Mouse (Mus musculus): ENCODE measurements around the gene Shox2. TPM values are rescaled to one million over a fixed set of nuclear protein-coding genes. Genes with fewer than 3 reads are reported as not detected.

Gene Shox2
- under 1 TPM; 0.20 to 0.94 TPM for total RNA-seq (2021)
- long read RNA-seq, partial matches to known transcripts: 0 of 2 reads
- long read RNA-seq, other reads (novel, unspliced or antisense): 0 of 2 reads

DNA sequence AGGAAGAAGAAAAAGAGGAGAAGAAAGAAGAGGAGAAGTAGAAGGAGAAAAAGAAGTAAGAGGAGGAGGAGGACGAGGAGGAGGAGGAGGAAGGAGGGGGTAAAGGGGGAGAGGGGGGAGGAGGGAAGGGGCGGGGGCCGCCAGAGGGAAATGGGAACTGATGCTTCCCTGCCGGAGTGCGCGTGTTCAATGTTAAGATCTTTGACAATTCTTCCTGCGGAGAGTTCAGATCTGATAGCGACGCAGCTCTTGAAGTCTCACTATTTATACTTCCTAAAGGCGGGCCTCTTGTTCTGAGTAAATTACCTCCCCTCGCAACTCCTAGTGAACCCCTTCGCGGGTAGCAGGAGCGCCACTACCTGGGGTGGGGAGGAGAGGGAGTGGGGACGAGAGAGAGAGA lies at the start of gene Shox2:
Gene Shox2 (minus strand): TSS at position 66 of the 400 bp plus-strand sequence.
- no peak for DNase-seq (ENCODE audit: low spot score in 2 of 2)

DNA sequence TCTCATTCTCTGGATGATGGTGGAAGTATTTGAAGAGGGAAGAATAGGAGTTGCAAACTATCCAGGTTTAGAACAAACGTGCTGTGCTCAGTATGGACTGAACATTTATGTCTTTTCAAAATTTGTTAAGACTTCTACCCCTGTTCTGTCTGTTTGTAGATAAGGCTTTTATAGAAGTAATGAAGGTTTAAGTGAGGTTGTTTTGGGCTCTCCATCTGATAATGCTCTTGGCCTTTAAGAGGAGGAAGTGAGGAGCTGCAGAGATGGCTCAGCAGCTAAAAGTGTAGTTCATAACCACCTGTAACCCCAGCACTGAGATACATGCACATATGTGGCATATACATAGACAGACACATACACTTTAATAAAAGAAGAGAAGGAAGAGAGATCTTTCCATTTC lies 15.2 kb upstream of the Shox2 start:
- no peak for DNase-seq (ENCODE audit: low spot score in 2 of 2)

DNA sequence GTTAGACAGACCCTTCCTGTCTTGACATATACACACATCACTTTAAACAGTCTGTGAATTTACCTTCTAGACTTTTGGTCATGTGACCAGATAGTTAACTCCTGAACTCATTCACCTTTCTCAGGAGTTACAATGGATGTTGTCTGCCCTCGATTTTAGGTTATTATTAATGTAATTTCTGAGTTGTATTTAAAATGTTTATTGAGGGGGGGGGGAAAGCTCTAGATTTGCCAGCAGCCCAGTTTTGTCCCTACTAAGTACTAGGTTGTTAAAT lies 4.7 kb upstream of the Shox2 start:
- no peak for DNase-seq (ENCODE audit: low spot score in 2 of 2)

DNA sequence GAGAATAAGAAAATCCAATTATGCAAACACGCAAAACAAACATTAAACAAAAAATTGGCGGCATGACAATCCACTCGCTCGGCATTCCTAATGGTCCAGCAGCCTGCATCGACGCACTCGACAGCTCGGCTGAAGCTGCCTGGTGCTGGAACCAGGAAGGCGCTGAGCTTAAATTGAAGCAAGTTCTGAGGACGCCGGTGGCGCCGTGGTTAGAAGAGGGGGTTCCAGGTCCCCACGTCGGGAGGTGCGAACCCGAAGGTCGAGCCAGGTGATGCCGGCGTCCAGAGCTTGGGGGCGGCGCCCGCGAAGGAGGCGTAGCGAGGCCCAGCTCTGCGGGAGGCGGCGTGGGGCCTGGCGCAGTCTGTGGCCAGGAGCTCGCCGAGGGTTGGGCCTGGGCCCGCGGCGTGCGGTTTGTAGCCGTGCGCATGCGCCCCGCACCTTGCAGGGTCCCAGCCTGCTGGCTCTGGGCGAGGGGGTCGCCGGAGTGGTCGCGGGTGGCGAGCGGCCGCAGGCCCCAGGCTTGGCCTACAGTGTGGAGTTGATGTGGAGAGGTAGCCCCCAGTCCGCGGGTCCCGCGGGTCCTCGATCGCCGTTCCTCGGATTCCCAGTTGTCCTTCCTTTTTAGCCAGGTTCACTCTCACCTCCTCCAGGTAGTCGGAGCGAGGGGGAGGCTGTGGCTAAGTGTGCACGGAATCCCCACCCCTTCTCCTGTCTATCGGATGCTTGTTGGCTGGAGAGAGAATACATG lies 4.1 kb upstream of the Shox2 start:
- peak; percentile 71 to 83 for DNase-seq (ENCODE audit: low spot score in 2 of 2)

DNA sequence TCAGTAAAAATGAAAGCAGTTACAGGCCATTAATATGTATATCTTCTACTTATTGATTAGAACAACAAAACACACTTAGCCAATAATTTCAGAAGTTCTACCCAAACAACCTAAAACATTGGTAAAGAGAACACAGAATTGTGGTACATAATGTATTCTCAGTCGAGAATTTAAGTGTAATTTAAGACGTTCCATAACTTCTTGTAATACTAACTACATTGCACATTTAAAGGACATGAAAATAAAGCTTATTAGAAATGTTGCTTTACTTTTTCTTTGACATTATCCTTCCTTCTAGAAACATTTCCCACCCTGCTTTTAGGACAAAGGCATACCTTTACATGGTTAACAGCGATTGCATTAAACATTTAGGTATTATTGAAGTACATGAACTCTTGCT lies 1.9 kb upstream of the Shox2 start:
- DNase-seq (ENCODE audit: low spot score in 2 of 2): no peak

DNA sequence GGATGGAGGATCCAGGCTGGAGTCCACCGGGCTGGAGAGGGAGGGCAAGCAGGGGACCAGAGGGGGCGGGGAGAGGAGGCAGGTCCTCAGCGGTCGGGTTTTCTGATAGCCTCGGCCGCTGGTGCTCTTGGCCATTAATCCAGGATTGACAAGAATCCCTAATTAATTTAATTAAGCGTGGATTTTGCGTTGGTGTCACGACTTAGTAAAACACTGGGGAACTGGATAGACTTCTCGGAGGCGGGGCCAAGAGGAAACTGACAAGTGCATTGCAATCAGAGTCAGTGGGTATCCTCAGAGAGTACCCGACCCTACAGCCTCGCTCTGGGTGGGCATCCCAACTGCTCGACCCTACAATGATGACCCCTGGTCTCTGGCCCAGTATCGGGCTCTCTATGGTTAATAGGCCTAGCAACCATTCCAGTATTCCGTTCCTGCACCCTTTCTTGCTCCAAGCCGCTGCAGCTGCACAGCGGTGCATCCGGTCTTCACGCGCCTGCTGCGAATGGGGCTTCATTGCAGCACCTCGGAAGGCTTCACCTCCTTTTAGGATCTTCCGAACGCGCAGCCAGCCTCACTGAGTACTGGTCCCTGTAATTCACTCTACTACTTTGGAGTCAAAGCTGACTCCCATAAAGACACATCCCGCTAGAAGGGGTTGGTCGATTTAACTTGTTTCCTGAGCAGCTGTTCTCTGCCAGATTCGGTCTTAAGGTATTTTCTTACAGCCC lies 775 bp upstream of the Shox2 start:
- no peak for DNase-seq (ENCODE audit: low spot score in 2 of 2)

DNA sequence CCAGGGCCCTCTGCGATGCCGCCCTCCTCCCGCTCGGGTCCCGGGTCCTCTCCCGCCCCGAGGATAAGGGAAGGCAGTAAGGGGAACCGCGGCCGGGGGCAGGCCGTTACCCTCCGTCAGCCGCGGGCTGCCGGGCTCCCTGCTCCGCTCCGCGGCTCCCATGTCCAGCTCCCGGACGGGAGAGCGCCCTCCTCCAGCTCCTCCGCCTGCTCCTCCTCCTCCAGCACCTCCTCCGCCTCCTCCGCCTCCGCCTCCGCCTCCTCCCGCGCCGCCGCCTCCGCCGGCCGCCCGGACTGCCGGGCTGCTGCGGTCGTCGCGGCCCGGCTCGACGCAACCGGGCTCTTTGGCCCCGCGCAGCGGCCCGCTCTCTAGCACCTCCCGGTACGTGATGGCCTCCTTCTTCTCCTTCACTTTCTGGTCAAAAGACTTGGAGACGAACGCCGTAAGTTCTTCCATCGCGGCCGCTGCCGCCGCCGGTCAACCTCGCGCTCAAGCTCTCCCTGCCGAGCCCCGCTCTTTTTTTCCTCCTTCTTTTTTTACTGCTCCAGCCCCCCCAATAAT lies 390 bp downstream of the Shox2 start, which contains the start of gene Rsrc1:
Gene Rsrc1 (plus strand): TSS at position 290 of the 561 bp plus-strand sequence.
- DNase-seq (ENCODE audit: low spot score in 2 of 2): no peak

DNA sequence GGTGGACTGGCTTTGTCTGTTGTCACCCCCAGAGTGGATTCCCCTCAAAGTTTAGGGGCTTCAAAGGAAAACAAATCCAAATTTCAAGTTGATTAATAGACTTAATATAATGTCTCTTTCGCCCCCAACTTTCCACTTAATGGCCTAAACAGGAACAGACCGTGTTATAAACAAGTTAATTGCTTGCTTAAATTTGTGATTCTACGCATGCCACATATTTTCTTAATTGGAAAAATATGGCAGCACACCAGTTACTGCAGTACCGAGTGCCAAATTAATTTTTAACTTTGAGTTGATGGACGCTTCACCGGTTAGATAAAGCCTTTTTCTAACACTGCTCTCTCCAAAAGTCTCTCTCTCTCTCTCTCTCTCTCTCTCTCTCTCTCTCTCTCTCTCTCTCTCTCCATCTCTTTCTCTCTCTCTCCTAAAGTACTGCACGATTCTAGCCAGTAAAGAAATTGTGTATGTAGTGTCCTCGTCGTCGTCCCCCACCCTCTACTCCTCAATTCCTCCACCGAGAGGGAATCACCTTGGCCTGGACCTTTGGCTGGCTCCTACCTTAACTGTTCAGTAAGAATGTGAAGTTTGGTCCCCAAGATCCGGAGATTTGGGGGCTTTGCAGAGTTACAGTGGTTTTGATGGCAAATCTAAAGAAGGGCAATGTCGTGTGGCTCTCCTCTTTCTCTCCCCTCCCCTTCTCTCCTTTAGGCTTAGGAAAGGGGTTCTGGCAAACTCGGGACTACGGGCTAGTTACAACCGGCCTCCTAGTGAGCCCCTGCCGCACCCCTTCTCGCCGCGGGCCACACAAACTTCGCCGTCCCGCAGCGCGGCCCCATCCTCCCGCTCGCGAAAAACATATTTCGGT lies 1.2 kb downstream of the Shox2 start:
- DNase-seq (ENCODE audit: low spot score in 2 of 2): no peak

DNA sequence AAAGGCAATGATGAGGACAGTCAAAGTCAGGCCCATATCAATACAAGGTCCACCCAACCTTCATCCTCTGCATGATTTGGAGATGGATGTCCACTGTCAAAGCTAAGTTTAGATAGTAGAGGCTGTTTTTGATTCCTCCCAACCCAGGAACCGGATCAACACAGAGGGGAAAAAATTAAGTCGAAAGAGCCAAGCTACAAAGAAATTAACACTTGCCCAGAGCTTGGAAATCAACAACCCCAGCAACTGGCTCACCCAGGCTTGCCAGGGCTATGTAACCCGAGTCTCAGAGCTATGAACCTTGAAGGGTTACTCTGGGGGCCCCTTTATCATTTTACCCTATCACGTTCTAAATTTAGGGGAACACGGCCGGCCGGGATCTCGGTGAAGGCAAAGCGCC lies 2.1 kb downstream of the Shox2 start:
- DNase-seq (ENCODE audit: low spot score in 2 of 2): no peak

DNA sequence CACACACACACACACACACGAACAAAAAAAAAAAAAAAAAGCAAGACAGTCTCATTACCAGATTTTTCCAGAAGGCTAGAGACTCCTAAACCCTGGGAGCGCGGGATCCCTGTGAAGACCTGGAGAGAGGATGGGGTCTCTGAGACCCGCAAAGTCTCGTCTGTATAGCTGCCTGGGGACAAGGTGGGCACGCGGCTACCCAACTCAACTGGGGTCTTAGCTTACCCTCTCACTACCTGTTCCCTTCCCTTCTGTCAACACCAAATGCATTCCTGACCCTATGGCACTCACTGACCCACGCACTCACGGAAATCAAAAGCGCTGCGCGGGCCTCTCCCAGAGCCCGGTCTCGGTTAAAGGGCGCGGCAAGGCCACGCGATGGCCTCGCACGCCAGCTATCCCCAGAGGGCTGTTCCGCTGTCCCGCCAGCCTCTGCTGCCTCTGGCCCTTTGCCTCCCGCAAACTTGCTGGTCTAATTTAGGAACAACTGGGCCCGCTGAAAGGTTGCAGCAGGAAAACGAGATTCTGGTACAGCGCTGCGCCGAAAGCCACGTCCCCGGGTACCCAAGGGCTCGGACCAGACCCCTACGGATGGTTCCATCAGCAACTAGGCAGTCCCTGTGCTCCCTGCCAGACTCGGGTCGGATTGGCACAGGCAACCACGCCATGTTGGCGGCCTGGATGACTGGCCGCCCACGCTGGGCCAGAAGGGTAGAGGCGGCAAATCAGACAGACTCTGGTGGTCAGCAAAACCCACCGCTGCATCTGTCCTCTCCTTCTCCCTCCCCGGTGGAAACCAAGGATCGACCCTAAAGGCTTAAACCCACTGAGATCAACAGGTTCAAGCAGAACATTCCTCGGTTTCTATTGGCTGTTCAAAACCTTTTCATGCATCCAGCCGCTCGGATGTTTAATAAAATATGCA lies 2.9 kb downstream of the Shox2 start:
- DNase-seq (ENCODE audit: low spot score in 2 of 2): no peak

DNA sequence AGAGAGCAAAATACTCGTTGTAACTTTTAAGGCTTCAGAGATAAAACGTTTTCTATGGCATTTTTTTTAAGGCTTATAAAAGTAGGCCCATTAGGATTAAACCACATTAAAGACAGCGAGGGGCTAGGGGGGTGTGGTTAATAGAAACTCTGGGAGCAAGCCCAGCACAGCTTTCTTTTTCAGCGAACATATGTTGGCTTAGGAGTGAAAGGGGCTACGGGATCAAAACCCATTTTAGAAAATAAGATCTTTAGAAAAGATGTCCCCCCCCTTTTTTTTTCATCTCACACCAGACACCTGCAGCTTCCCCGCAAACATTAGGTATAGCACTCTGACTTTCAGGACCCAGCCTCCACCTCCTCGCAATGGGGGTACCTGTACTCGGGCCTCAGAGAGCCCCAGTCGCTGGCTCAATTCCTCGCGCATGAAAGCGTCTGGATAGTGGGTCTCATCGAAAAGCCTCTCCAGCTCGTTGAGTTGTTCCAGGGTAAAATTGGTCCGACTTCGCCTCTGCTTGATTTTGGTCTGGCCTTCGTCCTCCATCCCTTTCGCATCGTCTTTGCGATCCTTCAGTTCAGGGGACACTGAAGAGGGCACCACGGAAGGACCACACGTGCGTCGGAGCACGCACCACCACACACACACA lies 3.6 kb downstream of the Shox2 start:
- no peak for DNase-seq (ENCODE audit: low spot score in 2 of 2)

DNA sequence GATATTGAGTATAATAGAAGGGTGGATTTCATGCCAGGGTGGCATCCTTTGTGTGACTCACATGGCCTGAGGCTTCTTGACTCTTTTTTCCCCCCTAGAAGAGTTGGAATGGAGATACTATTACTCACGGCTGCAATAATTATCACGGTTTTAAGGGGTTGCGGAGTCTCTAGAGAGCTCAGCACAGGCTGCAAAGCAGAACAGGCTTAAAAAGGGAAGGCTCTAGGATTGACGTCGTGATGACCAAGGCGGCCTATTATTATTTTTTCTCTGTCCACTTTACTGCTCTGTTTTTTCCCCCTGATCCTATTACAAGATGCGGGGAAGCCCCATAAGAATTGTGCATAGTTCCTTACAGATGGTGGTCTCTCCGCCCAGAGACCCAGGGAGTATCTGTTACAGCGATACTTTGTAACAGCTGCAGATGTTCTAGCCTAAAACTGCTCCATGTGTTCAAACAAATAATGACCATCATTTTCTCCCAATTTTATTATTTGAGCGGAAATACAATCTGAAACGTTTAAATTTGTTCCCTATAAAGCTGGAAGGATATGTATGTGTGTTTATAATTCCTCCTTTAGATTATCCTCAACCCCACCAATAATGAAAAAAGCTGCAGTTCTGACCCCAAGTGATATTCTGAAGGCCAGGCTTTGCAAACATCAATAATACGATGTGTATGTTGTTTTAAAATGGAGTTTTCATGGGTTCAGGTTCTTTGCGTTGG lies 4.5 kb downstream of the Shox2 start:
- no peak for DNase-seq (ENCODE audit: low spot score in 2 of 2)

DNA sequence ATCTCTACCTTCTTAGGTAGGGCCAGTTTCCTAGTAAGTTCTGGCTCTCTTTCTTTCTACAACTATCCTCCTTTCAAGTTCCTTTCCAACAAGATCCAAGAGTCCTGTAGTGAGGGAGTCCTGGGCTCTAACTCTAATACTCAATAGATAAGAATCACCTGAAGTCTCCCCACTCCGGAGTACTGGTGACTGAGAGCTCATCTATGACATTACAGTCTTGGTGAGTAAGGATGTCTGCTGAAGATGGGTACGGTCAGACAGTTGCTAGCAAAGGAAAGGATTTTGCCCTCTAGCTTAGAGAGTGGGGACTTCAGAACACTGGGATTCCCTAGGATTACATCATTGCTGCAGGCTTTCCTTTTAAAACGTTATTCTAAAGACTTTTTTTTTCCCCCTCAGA lies 7.1 kb downstream of the Shox2 start:
- DNase-seq (ENCODE audit: low spot score in 2 of 2): no peak

DNA sequence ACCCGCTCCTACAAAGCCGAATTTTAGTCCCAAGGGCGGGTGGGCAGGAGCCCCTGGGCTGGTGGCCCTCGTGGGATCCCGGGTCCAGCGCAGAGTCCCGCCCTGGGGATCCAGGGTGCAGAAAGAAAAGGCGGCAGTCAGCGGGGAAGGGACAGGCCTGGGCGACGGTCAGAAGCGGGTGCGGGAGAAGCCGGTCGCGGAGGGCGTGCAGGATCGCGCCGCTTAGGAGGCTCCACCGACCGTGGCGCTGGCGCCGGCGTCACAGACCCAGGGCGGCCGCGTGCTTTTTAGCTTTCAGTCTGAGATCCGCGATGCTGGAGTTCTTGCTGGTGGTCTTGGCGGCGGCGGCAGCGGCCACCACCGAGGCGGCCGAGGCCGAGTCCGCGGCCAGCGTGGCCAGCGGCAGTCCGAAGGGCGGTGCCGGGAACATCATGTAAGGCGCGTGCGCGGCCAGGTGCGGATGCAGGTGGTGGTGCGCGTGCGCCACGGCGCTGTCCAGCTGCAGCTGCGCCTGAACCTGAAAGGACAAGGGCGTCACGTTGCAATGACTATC lies 8.1 kb downstream of the Shox2 start:
- no peak for DNase-seq (ENCODE audit: low spot score in 2 of 2)

DNA sequence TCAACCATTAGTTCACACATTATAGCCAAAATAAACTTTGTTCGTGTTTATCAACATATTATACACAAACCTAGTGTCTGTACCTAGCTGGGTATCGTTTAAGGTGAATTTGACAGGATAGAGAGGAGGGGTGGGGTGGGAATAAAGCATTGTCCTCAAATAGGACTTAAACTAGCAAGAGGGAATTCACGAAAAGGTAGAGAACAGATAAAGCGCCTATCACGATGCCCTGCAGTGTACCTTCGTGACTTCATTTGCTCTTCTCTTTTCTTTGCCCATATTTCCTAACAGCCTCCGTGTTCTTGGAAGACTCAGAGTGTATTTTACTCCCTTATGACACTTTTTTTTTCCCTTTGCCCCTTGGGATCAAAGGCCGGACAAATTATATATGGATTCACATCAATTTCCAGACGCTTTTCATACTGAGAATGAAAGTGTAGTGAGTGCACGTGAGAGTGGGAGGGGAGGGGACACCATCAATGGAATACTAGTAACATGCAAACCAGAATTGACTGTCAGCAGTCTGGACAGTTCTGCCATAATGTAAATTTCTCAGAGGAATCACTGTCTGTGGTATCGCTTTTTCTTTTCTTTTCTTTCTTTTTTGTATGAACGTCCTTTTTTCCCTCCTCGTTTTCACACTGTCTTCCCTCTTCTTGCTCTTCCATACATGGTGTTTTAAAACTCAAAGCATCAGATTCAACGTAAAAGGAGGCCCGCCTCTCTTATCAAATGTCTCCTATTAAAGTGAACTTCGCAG lies 9.2 kb downstream of the Shox2 start:
- DNase-seq (ENCODE audit: low spot score in 2 of 2): no peak

DNA sequence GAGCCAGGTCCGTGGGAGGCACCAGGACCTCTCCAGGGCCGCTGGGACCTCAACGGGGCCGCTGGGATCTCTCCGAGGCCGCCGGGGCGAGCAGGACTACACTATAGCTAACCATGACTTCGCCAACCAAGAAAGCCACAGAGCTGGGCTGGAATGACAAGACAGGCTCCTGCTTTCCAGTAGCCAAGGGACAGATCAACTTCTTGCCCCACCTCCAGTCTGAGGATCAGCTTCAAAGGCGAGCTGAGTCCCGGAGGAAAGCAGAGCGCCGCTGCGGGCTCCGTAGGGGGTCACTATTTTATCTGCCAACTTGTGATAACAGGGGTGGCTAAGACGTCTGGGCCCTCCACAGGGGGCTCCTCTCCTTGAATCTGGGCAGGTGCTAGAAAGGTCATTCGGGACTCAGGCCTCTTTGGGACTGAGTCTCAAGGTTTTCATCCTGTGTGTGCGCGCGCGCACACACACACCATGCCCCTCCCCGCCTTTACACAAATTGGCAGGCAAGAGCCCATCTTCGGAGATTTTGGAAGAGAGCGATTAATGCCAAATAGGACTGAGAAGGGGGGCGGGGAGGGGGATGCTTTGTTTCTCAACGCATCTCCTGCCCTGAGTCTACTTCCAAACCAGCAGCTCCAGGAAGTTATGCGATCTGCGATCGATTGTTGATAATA lies 10.8 kb downstream of the Shox2 start:
- DNase-seq (ENCODE audit: low spot score in 2 of 2): no peak

DNA sequence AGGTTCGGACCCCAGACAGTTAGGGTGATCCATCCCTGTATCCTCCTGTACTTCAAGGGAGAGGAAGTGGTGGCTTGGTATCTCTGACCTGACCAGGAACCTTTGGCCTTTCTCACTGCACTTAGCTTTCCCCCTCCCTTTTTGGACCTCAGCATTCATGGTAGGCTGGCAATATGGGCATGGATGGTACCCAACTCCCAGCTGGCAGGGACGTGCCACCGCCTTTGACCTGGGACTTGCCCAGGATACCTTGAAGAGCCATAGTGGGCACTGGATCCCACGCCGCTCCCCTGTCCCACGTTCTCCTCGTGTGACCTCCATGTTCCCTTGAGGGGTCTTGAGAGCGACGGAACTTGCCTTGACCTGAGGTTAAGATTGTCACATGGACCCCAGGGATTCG lies 11.3 kb downstream of the Shox2 start:
- DNase-seq (ENCODE audit: low spot score in 2 of 2): no peak

DNA sequence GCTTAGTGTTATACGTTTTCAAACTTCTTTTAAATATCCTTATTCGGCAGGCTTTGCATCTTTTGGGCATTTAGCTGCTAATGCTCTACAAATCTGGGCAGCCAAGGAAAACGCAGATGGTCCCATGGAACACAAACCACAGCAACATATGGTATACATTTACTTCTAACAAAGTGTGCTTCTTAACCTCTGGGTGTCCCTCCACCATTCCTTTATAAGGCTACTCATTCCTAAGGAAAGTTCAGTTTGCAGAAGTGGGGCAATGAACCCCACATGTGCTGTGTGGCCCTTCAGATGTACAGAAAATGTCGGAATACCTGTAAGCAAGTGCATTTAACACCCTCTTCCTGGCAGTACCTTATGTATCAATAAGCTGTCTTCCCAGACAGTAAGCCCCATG lies 14.1 kb downstream of the Shox2 start:
- DNase-seq (ENCODE audit: low spot score in 2 of 2): no peak
